Mouse (Mus musculus) embryonic facial prominence, embryonic 11.5 days (tissue): ENCODE results near the gene Gm20425. TPM values are rescaled to one million over a fixed set of nuclear protein-coding genes. Genes with fewer than 3 reads are reported as not detected.

Source experiments
- ATAC-seq: fragments of 200-750 bp; cut with Nextera tagmentation; replicated peaks from 2 replicates; pipeline ENCODE4 v1.8.0; 2017; ENCODE audit warnings: low read depth; ENCODE audit not compliant: insufficient number of reproducible peaks, low FRiP score, low TSS enrichment
- DNase-seq: peaks from one replicate; pipeline ENCODE4 v3.0.0-alpha.2; 2015; ENCODE audit warnings: low spot score
- H3K27ac ChIP-seq: fragments of 300-500 bp; sonication (generic); replicated peaks from 2 replicates; pipeline ENCODE4 v1.5.1; 2014; ENCODE audit warnings: mild to moderate bottlenecking, low read depth, low read length, control low read depth
- H3K27me3 ChIP-seq: fragments of 300-500 bp; sonication (generic); 2 replicates; pipeline ENCODE4 v1.6.1; 2014; ENCODE audit warnings: mild to moderate bottlenecking, low read length, moderate library complexity, mixed read lengths; ENCODE audit not compliant: control insufficient read depth, insufficient read depth
- H3K36me3 ChIP-seq: fragments of 300-500 bp; sonication (generic); replicated peaks from 2 replicates; pipeline ENCODE4 v1.6.1; 2014; ENCODE audit warnings: low read depth, mild to moderate bottlenecking, low read length, moderate library complexity, mixed read lengths; ENCODE audit not compliant: control insufficient read depth, insufficient read depth
- H3K4me1 ChIP-seq: fragments of 300-500 bp; sonication (generic); 2 replicates; pipeline ENCODE4 v1.6.1; 2014; ENCODE audit warnings: low read length, mixed read lengths; ENCODE audit not compliant: control insufficient read depth, insufficient read depth
- H3K4me2 ChIP-seq: fragments of 300-500 bp; sonication (generic); 2 replicates; pipeline ENCODE4 v1.6.1; 2014; ENCODE audit warnings: low read depth, mild to moderate bottlenecking, control low read depth, low read length, moderate library complexity
- H3K4me3 ChIP-seq: fragments of 300-500 bp; sonication (generic); 2 replicates; pipeline ENCODE4 v1.5.1; 2014; ENCODE audit warnings: low read depth, low read length, control low read depth
- H3K9ac ChIP-seq: fragments of 300-500 bp; sonication (generic); replicated peaks from 2 replicates; pipeline ENCODE4 v1.6.1; 2014; ENCODE audit warnings: mild to moderate bottlenecking, control low read depth, low read length
- H3K9me3 ChIP-seq: fragments of 300-500 bp; sonication (generic); replicated peaks from 2 replicates; pipeline ENCODE4 v1.6.1; 2016; ENCODE audit warnings: mild to moderate bottlenecking, low read length, inconsistent platforms, mixed read lengths; ENCODE audit not compliant: control insufficient read depth
- WGBS: fragments of 180-500 bp; shearing (Covaris S2); extraction: QIAGEN DNeasy Blood & Tissue Kit; methylation state at CpG from one replicate; pipeline ENCODE4 v1.1.7; 2014; 5-methylcytosine and 5-hydroxymethylcytosine counted together
- polyA plus RNA-seq: library from polyadenylated mRNA; unstranded; fragments of >200 nt; fragmentation: Nextera tagmentation; extraction: Ambion mirVana; gene quantifications from 2 replicates; pipeline ENCODE4 v1.2.1, GENCODE M21; 2014

The Gm20425 gene
- polyA plus RNA-seq, 1 experiment from 2014 or later = not detected

- no peak overlapping the region for H3K4me2 ChIP-seq
- no peak for ATAC-seq
- WGBS = 81% methylated on average over 28 of the region's 28 CpGs
Observed at GRCm38 (mm10) chr9:103212654-103213420, 17.3 kb downstream of the Gm20425 start.

GRCm38 (mm10) chr9:103208802-103209423 lies 21.2 kb downstream of the Gm20425 start:
- Histone ChIP-seq H3K36me3 (no peaks in the 10 kb centered on the region), H3K9me3 (no peaks in the 10 kb centered on the region), H3K4me1 (no peaks in the 10 kb centered on the region), H3K27me3 (no peaks in the 10 kb centered on the region), H3K4me3 (no peak overlapping the region), H3K9ac (no peak overlapping the region), H3K27ac (no peak overlapping the region), H3K4me2 (no peak overlapping the region)
- no peak for DNase-seq
- 48% methylated on average over 6 of the region's 6 CpGs for WGBS
- ATAC-seq = no peak

More at GRCm38 (mm10) chr9:103212654-103213420, 17.3 kb downstream of the Gm20425 start:
- Histone ChIP-seq H3K27ac (no peak overlapping the region), H3K9ac (no peak overlapping the region), H3K36me3 (no peaks in the 10 kb centered on the region), H3K4me3 (no peak overlapping the region), H3K9me3 (no peaks in the 10 kb centered on the region), H3K27me3 (no peaks in the 10 kb centered on the region), H3K4me1 (no peaks in the 10 kb centered on the region)
- DNase-seq = no peak

- 11% methylated on average over 16 of the region's 16 CpGs for WGBS
- no peaks in the 10 kb centered on the region for H3K9me3 ChIP-seq
Observed at GRCm38 (mm10) chr9:103207846-103208245, 22.3 kb downstream of the Gm20425 start.

GRCm38 (mm10) chr9:103205786-103206185 lies 24.3 kb downstream of the Gm20425 start:
- DNase-seq (no peak), ATAC-seq (no peak)
- no peak overlapping the region for H3K9ac ChIP-seq
- H3K27me3 ChIP-seq = no peaks in the 10 kb centered on the region
- H3K36me3 ChIP-seq = no peaks in the 10 kb centered on the region
- H3K9me3 ChIP-seq = no peaks in the 10 kb centered on the region
- WGBS = 92% methylated on average over 5 of the region's 5 CpGs
- no peak overlapping the region for H3K4me2 ChIP-seq
- no peaks in the 10 kb centered on the region for H3K4me1 ChIP-seq
- H3K4me3 ChIP-seq = no peak overlapping the region
- no peak overlapping the region for H3K27ac ChIP-seq

More at GRCm38 (mm10) chr9:103207846-103208245, 22.3 kb downstream of the Gm20425 start:
- peak; percentile 88 for DNase-seq
- H3K36me3 ChIP-seq = no peaks in the 10 kb centered on the region
- no peak overlapping the region for H3K27ac ChIP-seq
- H3K4me2 ChIP-seq = peak overlapping the region; percentile 38; the same call in 1 of the 2 replicates
- ATAC-seq = peak; percentile 70
- H3K27me3 ChIP-seq = no peaks in the 10 kb centered on the region
- H3K4me1 ChIP-seq = no peaks in the 10 kb centered on the region
- peak overlapping the region; percentile 17; the same call in 1 of the 2 replicates for H3K4me3 ChIP-seq
- H3K9ac ChIP-seq = no peak overlapping the region

GRCm38 (mm10) chr9:103201561-103202260 lies 28.4 kb downstream of the Gm20425 start, which contains the start of gene Srprb:
TSS of gene Srprb (minus strand) at chr9:103202137.
- Histone ChIP-seq H3K36me3 (no peaks in the 10 kb centered on the region; the same call in 1 of the 2 replicates), H3K27ac (peak within 1 kb of the TSS; percentile 69), H3K27me3 (no peaks in the 10 kb centered on the region), H3K9ac (peak within 1 kb of the TSS; percentile 81), H3K4me3 (peak within 1 kb of the TSS; percentile 70), H3K4me1 (no peaks in the 10 kb centered on the region), H3K4me2 (peak within 1 kb of the TSS; percentile 36), H3K9me3 (no peaks in the 10 kb centered on the region)
- WGBS = under 1% methylated on average over 45 of the region's 45 CpGs
- peak; percentile 98 for ATAC-seq
- DNase-seq = peak; percentile 97

- H3K4me3 ChIP-seq = no peak overlapping the region
- DNase-seq = no peak
- H3K9ac ChIP-seq = no peak overlapping the region
- H3K36me3 ChIP-seq = peaks cover 6% of the 10 kb centered on the region; the same call in 1 of the 2 replicates
- 95% methylated on average over 4 of the region's 4 CpGs for WGBS
- no peak for ATAC-seq
- H3K4me1 ChIP-seq = no peaks in the 10 kb centered on the region
- no peaks in the 10 kb centered on the region for H3K27me3 ChIP-seq
- H3K27ac ChIP-seq = no peak overlapping the region
- H3K9me3 ChIP-seq = no peaks in the 10 kb centered on the region
- no peak overlapping the region for H3K4me2 ChIP-seq
Observed at GRCm38 (mm10) chr9:103188416-103188815, 41.7 kb downstream of the Gm20425 start.

- peaks cover 6% of the 10 kb centered on the region; the same call in 1 of the 2 replicates for H3K36me3 ChIP-seq
- no peak overlapping the region for H3K4me2 ChIP-seq
- no peaks in the 10 kb centered on the region for H3K27me3 ChIP-seq
- H3K9ac ChIP-seq = no peak overlapping the region
- no peak overlapping the region for H3K27ac ChIP-seq
- H3K4me1 ChIP-seq = no peaks in the 10 kb centered on the region
- no peaks in the 10 kb centered on the region for H3K9me3 ChIP-seq
- H3K4me3 ChIP-seq = no peak overlapping the region
- ATAC-seq (no peak), DNase-seq (no peak)
- WGBS = 72% methylated on average over 9 of the region's 9 CpGs
Observed at GRCm38 (mm10) chr9:103186747-103187146, 43.4 kb downstream of the Gm20425 start.
